29 mouse cellular contexts compared by ENCODE assay signal in the genomic region with DNA sequence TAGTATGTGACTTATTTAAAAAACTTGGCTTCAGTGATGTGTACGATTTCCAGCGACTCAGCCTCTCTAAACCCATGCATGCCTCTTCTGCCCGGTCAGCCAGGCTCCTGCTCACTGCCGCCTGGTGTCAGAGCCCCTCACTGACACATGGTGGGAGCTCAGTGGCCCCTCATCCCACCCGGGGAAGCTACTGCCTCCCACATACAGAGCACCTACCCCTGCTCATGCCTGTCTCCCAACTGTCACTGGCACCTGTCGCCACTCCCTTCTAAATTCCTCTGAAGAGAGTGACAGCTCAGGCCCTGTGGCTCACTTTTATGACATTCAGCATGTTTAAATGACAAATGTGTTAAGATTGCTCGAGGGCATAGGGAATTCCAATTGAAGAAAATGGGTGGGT. TPM values are rescaled to one million over a fixed set of nuclear protein-coding genes. Genes with fewer than 3 reads are reported as not detected.
"Had no signal": no experiment of that assay in that cellular context is flagged by ENCODE, and none has a peak within 500 bp of the region (broad histone marks: within the 10 kb centered on the region; RNA-seq: fewer than 3 reads in every experiment).

No protein-coding gene starts in this region.

- H3K27me3 ChIP-seq: lung, embryonic 15.5 days; midbrain, embryonic 13.5 days; midbrain, embryonic 15.5 days; neural tube, embryonic 13.5 days; neural tube, embryonic 15.5 days; stomach, embryonic 15.5 days had no signal

- H3K9me3 ChIP-seq: lung, embryonic 15.5 days; megakaryocyte, embryonic 14.5 days; midbrain, embryonic 13.5 days; midbrain, embryonic 15.5 days; neural tube, embryonic 13.5 days; neural tube, embryonic 15.5 days; stomach, embryonic 15.5 days had no signal

- H3K4me1 ChIP-seq: lung, embryonic 15.5 days; midbrain, embryonic 13.5 days; midbrain, embryonic 15.5 days; neural tube, embryonic 13.5 days; neural tube, embryonic 15.5 days; stomach, embryonic 15.5 days had no signal

- DNase-seq: liver, postnatal 0 days; lung, adult 2 months; lung, postnatal 14 days; lung, postnatal 36 days; retina, postnatal 1 day; right cerebral cortex, adult 18-20 months; right cerebral cortex, postnatal 25 days; right cerebral cortex, postnatal 4 days; thymus, adult 2 months; thymus, postnatal 25 days; thymus, postnatal 4 days had no signal

- H3K27ac ChIP-seq: lung, embryonic 15.5 days; macrophage; midbrain, embryonic 13.5 days; midbrain, embryonic 15.5 days; neural tube, embryonic 13.5 days; neural tube, embryonic 15.5 days; stomach, embryonic 15.5 days; stomach, postnatal 0 days had no signal

- H3K4me2 ChIP-seq: lung, embryonic 15.5 days; midbrain, embryonic 11.5 days; midbrain, embryonic 13.5 days; midbrain, embryonic 15.5 days; neural tube, embryonic 13.5 days; neural tube, embryonic 15.5 days; stomach, embryonic 15.5 days had no signal

- ATAC-seq: liver, postnatal 0 days; lung, postnatal 0 days; midbrain, embryonic 13.5 days; midbrain, embryonic 15.5 days had no signal

- H3K9ac ChIP-seq: liver, postnatal 0 days; lung, embryonic 15.5 days; midbrain, embryonic 13.5 days; midbrain, embryonic 15.5 days; neural tube, embryonic 13.5 days; neural tube, embryonic 15.5 days; stomach, embryonic 15.5 days had no signal

- H3K4me3 ChIP-seq: lung, embryonic 15.5 days; megakaryocyte, embryonic 14.5 days; midbrain, embryonic 13.5 days; midbrain, embryonic 15.5 days; neural tube, embryonic 13.5 days; neural tube, embryonic 15.5 days; stomach, embryonic 15.5 days had no signal

RNA-seq across cellular contexts. Expression of gene Gm20538, which starts 23.6 kb away (rescaled TPM):
- total RNA-seq: megakaryocyte progenitor cell, adult 5-6 weeks; midbrain, postnatal 0 days; monocyte, adult 5-6 weeks had no signal
- polyA plus RNA-seq: liver, postnatal 0 days; lung, adult 2 months; lung, embryonic 15.5 days; macrophage; midbrain, embryonic 11.5 days; midbrain, embryonic 13.5 days; midbrain, embryonic 15.5 days; midbrain, postnatal 0 days; neural tube, embryonic 11.5 days; neural tube, embryonic 13.5 days; neural tube, embryonic 15.5 days; small intestine, adult 2 months; spleen, adult 2 months; stomach, embryonic 15.5 days; stomach, postnatal 0 days; testis, adult 2 months had no signal
